Mouse (Mus musculus): ENCODE results near the gene Klf12. TPM values are rescaled to one million over a fixed set of nuclear protein-coding genes. Genes with fewer than 3 reads are reported as not detected.
"Not testable (repeated sequence)": the region's sequence is repeated elsewhere in the genome, so short reads cannot be mapped to it uniquely, and the experiment has no call there.

Klf12 gene
- total RNA-seq, 4 experiments from 2014 or later: 18.2 to 20.2 (median 18.5) TPM

GRCm38 (mm10) chr14:99885562-99885961, 398.9 kb downstream of the Klf12 start:
- no peak for DNase-seq (ENCODE audit: low spot score)

- DNase-seq (ENCODE audit: low spot score): no peak
These were observed 399.4 kb downstream of the Klf12 start for GRCm38 (mm10) chr14:99885128-99885527.

- no peak for DNase-seq (ENCODE audit: low spot score)
These were observed 407.5 kb downstream of the Klf12 start for GRCm38 (mm10) chr14:99876791-99877578.

GRCm38 (mm10) chr14:99873725-99874124, 410.8 kb downstream of the Klf12 start:
- no peak for DNase-seq (ENCODE audit: low spot score)

DNA sequence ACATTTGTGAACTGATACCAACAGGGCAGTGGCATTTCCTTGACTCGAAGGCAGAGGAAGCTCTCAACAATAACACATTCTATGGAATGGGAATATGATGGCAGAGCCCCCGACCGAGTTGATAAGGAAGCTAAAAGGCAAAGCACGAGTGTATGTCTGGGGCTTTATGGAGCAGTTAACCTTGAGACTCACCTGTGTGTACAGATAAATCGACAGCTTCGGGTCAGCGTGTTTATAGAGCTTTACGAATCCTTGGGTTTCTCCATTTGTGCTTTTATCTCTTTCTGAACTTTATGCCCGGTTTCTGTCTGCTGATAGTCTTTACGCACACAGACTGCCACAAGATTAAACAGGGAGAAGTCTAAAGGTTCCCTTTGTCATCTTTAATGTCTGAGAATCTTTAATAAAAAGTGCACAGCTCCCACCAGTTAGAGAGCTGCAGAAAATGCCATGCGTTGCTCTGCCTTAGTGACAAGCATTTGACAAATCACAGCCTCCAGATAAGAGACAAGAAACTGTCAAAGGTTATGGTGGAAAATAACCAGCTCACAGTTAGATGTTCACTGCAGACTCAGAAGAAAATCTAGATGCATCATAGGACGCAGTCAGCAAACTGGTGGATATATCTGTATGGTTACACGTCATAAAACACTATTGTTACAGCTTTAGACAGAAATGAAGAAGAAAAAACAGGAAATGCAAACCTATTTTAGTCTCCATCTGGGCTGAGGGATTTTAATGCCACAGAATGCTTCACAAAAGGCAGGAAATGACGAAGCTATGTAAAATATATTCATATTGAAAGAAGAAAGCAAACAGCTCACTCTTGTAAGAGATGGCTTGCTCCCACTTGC, 428.1 kb downstream of the Klf12 start:
- no peak for DNase-seq (ENCODE audit: low spot score)

DNA sequence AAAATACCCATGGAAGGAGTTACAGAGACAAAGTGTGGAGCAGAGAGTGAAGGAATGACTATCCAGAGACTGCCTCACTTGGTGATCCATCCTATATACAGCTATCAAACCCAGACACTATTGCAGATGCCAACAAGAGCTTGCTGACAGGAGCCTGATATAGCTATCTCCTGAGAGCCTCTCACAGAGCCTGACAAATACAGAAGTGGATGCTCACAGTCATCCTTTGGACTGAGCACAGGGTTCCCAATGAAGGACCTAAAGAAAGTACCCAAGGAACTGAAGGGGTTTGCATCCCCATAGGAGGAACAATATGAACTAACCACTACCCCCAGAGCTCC, 430.0 kb downstream of the Klf12 start:
- not testable (repeated sequence) for DNase-seq (ENCODE audit: low spot score)

GRCm38 (mm10) chr14:99853769-99854466, 430.6 kb downstream of the Klf12 start:
- not testable (repeated sequence) for DNase-seq (ENCODE audit: low spot score)

- no peak for DNase-seq (ENCODE audit: low spot score)
These were observed 434.1 kb downstream of the Klf12 start for GRCm38 (mm10) chr14:99850350-99850749.

- DNase-seq (ENCODE audit: low spot score): no peak
These were observed 437.0 kb downstream of the Klf12 start for GRCm38 (mm10) chr14:99847502-99847901.

- no peak for DNase-seq (ENCODE audit: low spot score)
These were observed 457.8 kb downstream of the Klf12 start for GRCm38 (mm10) chr14:99826713-99827112.

Data from heart, adult 8-10 months (tissue).